Mouse (Mus musculus): Measurements from ENCODE around the gene Klhl32. TPM values are rescaled to one million over a fixed set of nuclear protein-coding genes. Genes with fewer than 3 reads are reported as not detected.
A peak's percentile ranks its signal among the peaks of the same experiment; 100 is the strongest.
"Not testable (repeated sequence)": the region's sequence is repeated elsewhere in the genome, so short reads cannot be mapped to it uniquely, and the experiment has no call there.

The Klhl32 gene
- polyA plus RNA-seq (2014; fragmentation: Nextera tagmentation; extraction: Ambion mirVana), result 5.8 and 6.4 TPM in 2 replicates

DNA sequence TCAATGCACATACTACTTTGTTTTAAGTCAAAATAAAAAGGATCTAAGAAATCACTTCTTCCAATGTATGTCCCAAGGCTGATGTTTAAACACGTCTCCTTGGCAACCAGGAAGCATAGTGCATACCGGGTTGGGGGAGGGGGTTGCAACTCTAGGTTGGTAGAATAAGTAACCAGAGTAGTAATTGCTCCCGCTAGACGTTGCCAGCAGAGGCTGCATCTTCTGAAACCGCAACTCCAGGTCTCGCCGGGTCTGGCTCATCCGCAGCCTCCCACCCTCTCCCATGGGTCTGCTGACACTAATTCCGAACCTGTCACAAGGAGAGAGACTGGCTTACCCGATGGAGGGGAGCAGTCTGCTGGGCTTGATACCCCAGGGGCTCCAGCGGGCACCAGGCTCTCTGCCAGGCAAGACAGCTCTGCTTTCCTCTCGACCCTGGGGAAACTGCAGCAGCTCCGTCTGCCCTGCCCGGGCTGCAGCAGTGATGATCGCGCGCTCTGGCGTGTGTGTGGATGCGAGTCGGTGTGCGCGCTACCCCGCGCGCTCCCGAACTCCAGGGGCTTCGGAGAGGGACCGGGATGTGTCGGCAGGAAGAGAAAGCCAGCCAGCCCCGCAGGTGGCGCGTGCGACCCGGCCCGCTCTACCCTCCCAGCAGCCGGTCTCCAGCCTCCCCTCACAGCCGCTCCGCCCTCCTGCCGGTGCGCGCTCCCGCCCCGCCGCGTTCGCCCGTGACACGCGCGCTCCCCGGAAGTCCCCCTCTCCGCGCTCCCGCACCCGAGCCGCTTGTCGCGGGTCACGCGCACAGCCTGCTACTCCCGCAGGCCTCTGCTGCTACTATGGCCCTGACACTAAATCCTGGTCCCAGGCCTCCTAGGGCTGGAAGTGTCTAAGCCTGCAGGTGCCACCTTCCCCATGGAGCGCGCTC is at the start of gene Klhl32:
Gene Klhl32 (minus strand): TSS at position 724 of the 925 bp plus-strand sequence.
- H3K36me3 ChIP-seq (ENCODE audit: control insufficient read depth, insufficient read depth, low read length), result no peaks in the 10 kb centered on the region
- H3K4me1 ChIP-seq (ENCODE audit: control insufficient read depth, insufficient read depth, low read length), result peaks cover 7% of the 10 kb centered on the region
- no peaks in the 10 kb centered on the region for H3K27me3 ChIP-seq (ENCODE audit: control insufficient read depth, insufficient read depth, low read length)
- peak within 1 kb of the TSS; percentile 44 for H3K4me3 ChIP-seq (ENCODE audit: low read depth, low read length)
- peak within 1 kb of the TSS; percentile 45 for H3K27ac ChIP-seq (ENCODE audit: low read depth, low read length)
- peak within 1 kb of the TSS; percentile 67 for H3K4me2 ChIP-seq
- peak; percentile 98 for ATAC-seq (ENCODE audit: low FRiP score)
- DNase-seq (ENCODE audit: low spot score, missing footprints), result peak; percentile 99
- H3K9me3 ChIP-seq (ENCODE audit: control insufficient read depth, low read length), result no peaks in the 10 kb centered on the region
- peak within 1 kb of the TSS; percentile 65 for H3K9ac ChIP-seq (ENCODE audit: low read length)
- WGBS, result under 1% methylated on average over 59 of the region's 63 CpGs

DNA sequence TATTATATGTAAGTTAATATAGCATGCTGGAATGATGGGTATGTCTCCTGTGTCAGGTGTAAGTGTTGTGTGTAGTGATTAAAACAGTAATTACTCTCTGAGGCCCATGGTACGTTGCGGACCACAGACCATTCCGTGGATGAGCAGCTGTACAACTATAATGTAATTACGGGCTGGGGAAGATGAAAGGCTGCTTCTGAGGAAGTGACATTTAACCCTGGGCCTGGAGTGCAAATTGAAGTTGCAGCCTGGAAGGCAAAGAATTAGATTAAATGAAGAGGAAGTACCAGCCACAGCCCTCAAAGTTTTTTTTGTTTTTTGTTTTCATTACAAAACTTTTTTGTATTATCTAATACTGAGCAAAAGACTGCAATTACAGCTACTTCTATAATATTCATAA is 48.2 kb upstream of the Klhl32 start:
- Histone ChIP-seq H3K4me1 (ENCODE audit: control insufficient read depth, insufficient read depth, low read length) (peaks cover 3% of the 10 kb centered on the region; the same call in 1 of the 2 replicates), H3K9me3 (ENCODE audit: control insufficient read depth, low read length) (no peaks in the 10 kb centered on the region), H3K36me3 (ENCODE audit: control insufficient read depth, insufficient read depth, low read length) (peaks cover 3% of the 10 kb centered on the region; the same call in 1 of the 2 replicates), H3K4me3 (ENCODE audit: low read depth, low read length) (peak overlapping the region; percentile 50), H3K27ac (ENCODE audit: low read depth, low read length) (no peak overlapping the region), H3K4me2 (peak overlapping the region; percentile 69), H3K9ac (ENCODE audit: low read length) (no peak overlapping the region), H3K27me3 (ENCODE audit: control insufficient read depth, insufficient read depth, low read length) (no peaks in the 10 kb centered on the region)
- no peak for ATAC-seq (ENCODE audit: low FRiP score)
- DNase-seq (ENCODE audit: low spot score, missing footprints), result no peak
- WGBS, result 59% methylated on average over 4 of the region's 4 CpGs

DNA sequence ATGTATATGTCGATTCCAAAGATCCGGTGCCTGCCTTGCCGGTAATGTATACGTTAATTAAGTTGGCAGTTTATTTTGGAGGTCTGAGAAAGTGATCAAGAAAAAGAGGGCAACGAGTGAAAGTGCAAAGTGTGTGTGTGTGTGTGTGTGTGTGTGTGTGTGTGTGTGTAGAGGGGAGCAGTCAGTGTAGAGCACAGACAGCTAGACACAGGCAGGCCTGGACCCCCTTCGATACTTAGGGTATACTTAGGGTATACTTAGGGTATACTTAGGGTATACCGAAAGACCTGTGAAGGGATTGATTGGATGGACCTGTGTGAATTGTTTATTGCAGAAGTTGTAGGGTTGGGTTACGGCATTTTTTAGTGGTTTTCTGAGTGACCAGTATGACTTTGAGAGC is 47.7 kb upstream of the Klhl32 start:
- ATAC-seq (ENCODE audit: low FRiP score), result peak; percentile 25; the same call in 1 of the 2 replicates
- no peaks in the 10 kb centered on the region for H3K9me3 ChIP-seq (ENCODE audit: control insufficient read depth, low read length)
- peak; percentile 89 for DNase-seq (ENCODE audit: low spot score, missing footprints)
- peak overlapping the region; percentile 50 for H3K4me3 ChIP-seq (ENCODE audit: low read depth, low read length)
- H3K27me3 ChIP-seq (ENCODE audit: control insufficient read depth, insufficient read depth, low read length), result no peaks in the 10 kb centered on the region
- WGBS, result 35% methylated on average over 8 of the region's 8 CpGs
- H3K4me1 ChIP-seq (ENCODE audit: control insufficient read depth, insufficient read depth, low read length), result peaks cover 3% of the 10 kb centered on the region; the same call in 1 of the 2 replicates
- peak overlapping the region; percentile 67 for H3K9ac ChIP-seq (ENCODE audit: low read length)
- H3K27ac ChIP-seq (ENCODE audit: low read depth, low read length), result no peak overlapping the region
- peak overlapping the region; percentile 69 for H3K4me2 ChIP-seq
- peaks cover 3% of the 10 kb centered on the region; the same call in 1 of the 2 replicates for H3K36me3 ChIP-seq (ENCODE audit: control insufficient read depth, insufficient read depth, low read length)

DNA sequence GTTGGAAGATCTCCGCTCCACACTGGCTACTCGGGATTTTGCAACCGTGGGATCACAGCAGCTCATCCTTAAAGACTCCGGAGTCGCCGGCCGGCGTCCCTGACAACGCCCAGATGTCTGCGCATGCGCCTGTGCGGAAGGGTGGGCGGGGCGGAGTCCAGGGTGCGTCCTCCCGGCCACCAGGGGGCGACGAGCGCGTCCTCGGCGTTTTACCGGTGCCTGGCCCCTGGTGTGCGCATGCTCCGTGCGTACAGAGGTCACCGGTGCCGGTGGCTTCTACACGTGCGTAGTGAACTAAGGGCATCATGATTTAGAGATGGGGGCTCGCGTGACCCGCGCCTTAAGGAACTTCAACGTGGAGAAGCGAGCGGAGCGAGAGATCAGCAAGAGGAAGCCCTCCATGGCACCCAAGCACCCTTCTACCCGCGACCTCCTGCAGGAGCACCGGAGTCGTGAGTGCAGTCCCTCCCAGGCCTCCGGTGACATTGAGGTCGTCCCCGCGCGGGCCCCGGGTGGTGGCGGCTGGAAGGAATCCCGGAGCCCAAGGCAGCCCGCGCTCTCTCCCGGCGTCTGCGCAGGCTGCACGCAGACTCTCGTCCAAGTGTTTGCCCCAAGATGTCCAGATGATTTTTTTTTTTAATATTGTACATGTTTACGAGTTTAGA is 47.1 kb upstream of the Klhl32 start, which contains the start of gene Ndufaf4:
Gene Ndufaf4 (plus strand): TSS at position 233 of the 665 bp plus-strand sequence.
- peak; percentile 98 for ATAC-seq (ENCODE audit: low FRiP score)
- H3K27me3 ChIP-seq (ENCODE audit: control insufficient read depth, insufficient read depth, low read length), result no peaks in the 10 kb centered on the region
- H3K4me3 ChIP-seq (ENCODE audit: low read depth, low read length), result peak within 1 kb of the TSS; percentile 50
- H3K36me3 ChIP-seq (ENCODE audit: control insufficient read depth, insufficient read depth, low read length), result peaks cover 3% of the 10 kb centered on the region; the same call in 1 of the 2 replicates
- H3K9ac ChIP-seq (ENCODE audit: low read length), result peak within 1 kb of the TSS; percentile 67
- H3K4me2 ChIP-seq, result peak within 1 kb of the TSS; percentile 69
- no peaks in the 10 kb centered on the region for H3K9me3 ChIP-seq (ENCODE audit: control insufficient read depth, low read length)
- H3K27ac ChIP-seq (ENCODE audit: low read depth, low read length), result no peak within 1 kb of the TSS
- under 1% methylated on average over 56 of the region's 58 CpGs for WGBS
- DNase-seq (ENCODE audit: low spot score, missing footprints), result peak; percentile 100
- H3K4me1 ChIP-seq (ENCODE audit: control insufficient read depth, insufficient read depth, low read length), result peaks cover 3% of the 10 kb centered on the region; the same call in 1 of the 2 replicates

DNA sequence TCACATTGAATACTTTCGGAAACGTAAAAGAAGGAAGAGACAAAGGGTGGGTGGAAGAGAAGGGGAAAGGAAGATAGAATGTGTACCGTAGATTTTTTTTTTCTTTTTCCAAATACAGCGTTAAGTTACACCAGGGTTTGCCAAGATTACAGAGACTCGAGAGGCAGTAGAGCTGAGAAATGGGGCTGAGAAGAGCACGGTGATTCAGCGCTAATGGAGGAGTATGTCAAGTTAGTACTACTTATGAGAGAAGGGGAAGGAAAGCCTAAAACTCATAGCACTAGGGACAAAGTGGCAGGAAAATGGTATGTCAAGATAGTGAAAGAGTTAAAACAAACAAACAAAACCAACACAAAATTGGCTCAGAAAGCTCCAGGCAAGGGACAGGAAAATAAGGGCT is 46.4 kb upstream of the Klhl32 start:
- Histone ChIP-seq H3K4me3 (ENCODE audit: low read depth, low read length) (peak overlapping the region; percentile 50), H3K9me3 (ENCODE audit: control insufficient read depth, low read length) (no peaks in the 10 kb centered on the region), H3K4me1 (ENCODE audit: control insufficient read depth, insufficient read depth, low read length) (peaks cover 3% of the 10 kb centered on the region; the same call in 1 of the 2 replicates), H3K27ac (ENCODE audit: low read depth, low read length) (no peak overlapping the region), H3K4me2 (peak overlapping the region; percentile 69), H3K9ac (ENCODE audit: low read length) (no peak overlapping the region; the same call in 1 of the 2 replicates), H3K27me3 (ENCODE audit: control insufficient read depth, insufficient read depth, low read length) (no peaks in the 10 kb centered on the region), H3K36me3 (ENCODE audit: control insufficient read depth, insufficient read depth, low read length) (peaks cover 3% of the 10 kb centered on the region; the same call in 1 of the 2 replicates)
- peak; percentile 39; the same call in 1 of the 2 replicates for ATAC-seq (ENCODE audit: low FRiP score)
- WGBS, result 28% methylated on average over 7 of the region's 7 CpGs
- no peak for DNase-seq (ENCODE audit: low spot score, missing footprints)

DNA sequence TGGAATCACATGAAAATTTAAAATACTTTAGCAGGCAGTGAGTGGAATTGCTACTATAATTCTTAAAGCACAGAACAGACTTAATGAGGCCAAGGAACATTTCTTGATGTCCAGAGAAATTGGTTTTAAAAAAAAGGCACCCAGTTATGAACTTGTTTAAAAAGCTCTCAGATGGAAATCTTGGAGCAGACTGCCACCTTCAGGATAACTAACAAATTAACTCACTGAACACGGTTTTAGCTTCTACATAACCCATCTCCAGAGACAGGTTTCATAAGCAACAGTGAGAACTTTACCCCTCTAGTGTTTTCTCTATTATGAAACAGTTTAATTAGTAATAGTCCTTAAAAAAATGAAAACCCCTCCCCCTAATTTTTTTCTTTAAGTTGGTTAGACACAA is 45.9 kb upstream of the Klhl32 start:
- H3K9me3 ChIP-seq (ENCODE audit: control insufficient read depth, low read length), result no peaks in the 10 kb centered on the region
- 0% methylated on average over 1 of the region's 1 CpGs for WGBS
- peak; percentile 89 for DNase-seq (ENCODE audit: low spot score, missing footprints)

DNA sequence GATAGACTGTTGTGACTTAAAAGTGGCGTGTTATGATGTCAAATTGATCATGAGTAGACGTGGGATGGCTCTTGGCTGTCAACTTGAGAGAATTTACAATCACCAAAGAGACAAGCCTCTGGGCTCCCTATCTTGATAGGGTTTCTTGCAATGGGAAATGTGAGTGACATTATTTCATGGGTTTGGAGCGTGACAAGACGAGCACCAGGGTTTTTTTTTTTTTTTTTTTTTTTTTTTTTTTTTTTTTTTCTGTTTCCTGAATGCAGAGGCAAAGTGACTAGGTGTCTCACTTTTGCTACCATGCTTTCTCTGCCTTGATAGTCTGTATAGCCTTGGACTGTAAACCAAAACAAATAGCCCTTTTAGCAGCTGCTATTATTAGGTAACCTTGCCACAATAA is 43.7 kb upstream of the Klhl32 start:
- Histone ChIP-seq H3K36me3 (ENCODE audit: control insufficient read depth, insufficient read depth, low read length) (no peaks in the 10 kb centered on the region), H3K9ac (ENCODE audit: low read length) (no peak overlapping the region), H3K4me1 (ENCODE audit: control insufficient read depth, insufficient read depth, low read length) (peaks cover 3% of the 10 kb centered on the region; the same call in 1 of the 2 replicates), H3K9me3 (ENCODE audit: control insufficient read depth, low read length) (no peaks in the 10 kb centered on the region), H3K4me3 (ENCODE audit: low read depth, low read length) (no peak overlapping the region), H3K4me2 (no peak overlapping the region), H3K27me3 (ENCODE audit: control insufficient read depth, insufficient read depth, low read length) (no peaks in the 10 kb centered on the region), H3K27ac (ENCODE audit: low read depth, low read length) (no peak overlapping the region)
- no peak for ATAC-seq (ENCODE audit: low FRiP score)
- WGBS, result 84% methylated on average over 4 of the region's 4 CpGs
- DNase-seq (ENCODE audit: low spot score, missing footprints), result no peak

More for the DNA sequence above, 45.9 kb upstream of the Klhl32 start:
- no peak; the same call in 1 of the 2 replicates for ATAC-seq (ENCODE audit: low FRiP score)
- peaks cover 3% of the 10 kb centered on the region; the same call in 1 of the 2 replicates for H3K4me1 ChIP-seq (ENCODE audit: control insufficient read depth, insufficient read depth, low read length)
- H3K36me3 ChIP-seq (ENCODE audit: control insufficient read depth, insufficient read depth, low read length), result peaks cover 3% of the 10 kb centered on the region; the same call in 1 of the 2 replicates
- no peak overlapping the region for H3K4me2 ChIP-seq
- no peak overlapping the region for H3K27ac ChIP-seq (ENCODE audit: low read depth, low read length)
- H3K9ac ChIP-seq (ENCODE audit: low read length), result no peak overlapping the region
- no peaks in the 10 kb centered on the region for H3K27me3 ChIP-seq (ENCODE audit: control insufficient read depth, insufficient read depth, low read length)
- H3K4me3 ChIP-seq (ENCODE audit: low read depth, low read length), result no peak overlapping the region

DNA sequence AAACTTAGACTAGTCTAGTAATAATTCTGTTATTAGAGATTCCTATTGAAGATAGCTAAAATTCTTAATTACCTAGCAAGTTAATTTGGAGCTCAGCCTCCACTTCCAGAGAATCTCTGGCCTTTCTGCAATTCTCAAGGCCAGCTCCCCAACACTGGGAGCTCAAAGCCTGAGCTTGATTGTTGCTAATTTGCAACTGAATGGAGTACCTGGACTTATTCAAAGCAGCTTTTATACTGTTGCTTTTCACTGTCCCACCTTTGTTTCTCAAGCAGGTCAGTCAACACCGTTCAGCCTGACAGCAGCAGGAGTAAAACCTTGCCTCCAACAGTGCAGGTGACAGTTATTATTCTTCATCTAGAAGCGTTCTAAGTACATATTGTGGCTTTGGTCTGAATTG is 41.4 kb upstream of the Klhl32 start:
- not testable (repeated sequence) for H3K4me3 ChIP-seq (ENCODE audit: low read depth, low read length); H3K4me1 ChIP-seq (ENCODE audit: control insufficient read depth, insufficient read depth, low read length); H3K36me3 ChIP-seq (ENCODE audit: control insufficient read depth, insufficient read depth, low read length); DNase-seq (ENCODE audit: low spot score, missing footprints); H3K4me2 ChIP-seq; H3K27ac ChIP-seq (ENCODE audit: low read depth, low read length); H3K9ac ChIP-seq (ENCODE audit: low read length); ATAC-seq (ENCODE audit: low FRiP score); H3K27me3 ChIP-seq (ENCODE audit: control insufficient read depth, insufficient read depth, low read length); H3K9me3 ChIP-seq (ENCODE audit: control insufficient read depth, low read length)
- 82% methylated on average over 2 of the region's 2 CpGs for WGBS
